In genomic region chr10:70189864-70190263, GRCm38 (mm10) we compare ENCODE assay signal across 16 mouse cellular contexts. TPM values are rescaled to one million over a fixed set of nuclear protein-coding genes. Genes with fewer than 3 reads are reported as not detected.
DNase-seq lines count a peak whose midpoint lies in the region; ATAC-seq and TF ChIP-seq lines count a peak whose summit lies in the region.
"Had no signal": no experiment of that assay in that cellular context is flagged by ENCODE, and none has a peak within 500 bp of the region (broad histone marks: within the 10 kb centered on the region; RNA-seq: fewer than 3 reads in every experiment).

No protein-coding gene starts in this region.

- H3K9ac ChIP-seq in hindbrain, postnatal 0 days (replicated peaks; ENCODE audit: low read length), result no peak overlapping the region
- H3K9ac ChIP-seq in hindbrain, embryonic 14.5 days, result no peak overlapping the region
- H3K9ac ChIP-seq in liver, postnatal 0 days (replicated peaks), result no peak overlapping the region
- no peak overlapping the region for H3K9ac ChIP-seq in ES-Bruce4 (ENCODE audit: low read depth, poor library complexity, severe bottlenecking)
- H3K9ac ChIP-seq: embryonic facial prominence, embryonic 13.5 days; hindbrain, embryonic 13.5 days; limb, embryonic 15.5 days had no signal

- no peaks in the 10 kb centered on the region for H3K9me3 ChIP-seq in hindbrain, postnatal 0 days (ENCODE audit: low read length)
- H3K9me3 ChIP-seq in hindbrain, embryonic 14.5 days (ENCODE audit: control insufficient read depth, low read length), result no peaks in the 10 kb centered on the region
- H3K9me3 ChIP-seq in liver, postnatal 0 days (ENCODE audit: low read length), result no peaks in the 10 kb centered on the region
- H3K9me3 ChIP-seq in ES-Bruce4 (replicated peaks; ENCODE audit: control insufficient read depth, insufficient read depth, low read length, poor library complexity, severe bottlenecking), result no peaks in the 10 kb centered on the region
- H3K9me3 ChIP-seq: embryonic facial prominence, embryonic 13.5 days; hindbrain, embryonic 13.5 days; limb, embryonic 15.5 days; midbrain, embryonic 10.5 days had no signal

- H3K27me3 ChIP-seq in hindbrain, postnatal 0 days (ENCODE audit: insufficient read depth, low read length), result no peaks in the 10 kb centered on the region
- H3K27me3 ChIP-seq in hindbrain, embryonic 14.5 days (ENCODE audit: control insufficient read depth, insufficient read depth, low read length), result no peaks in the 10 kb centered on the region
- H3K27me3 ChIP-seq in liver, postnatal 0 days (ENCODE audit: insufficient read depth, low read length), result no peaks in the 10 kb centered on the region
- H3K27me3 ChIP-seq in ES-Bruce4 (ENCODE audit: control insufficient read depth, insufficient read depth, low read length, poor library complexity, severe bottlenecking), result no peaks in the 10 kb centered on the region
- H3K27me3 ChIP-seq: embryonic facial prominence, embryonic 13.5 days; hindbrain, embryonic 13.5 days; limb, embryonic 15.5 days had no signal

- 79% methylated on average over 13 of the region's 13 CpGs for whole genome bisulfite sequencing in hindbrain, postnatal 0 days
- WGBS in hindbrain, embryonic 14.5 days, result 86% methylated on average over 13 of the region's 13 CpGs
- 89% methylated on average over 13 of the region's 13 CpGs for WGBS in liver, postnatal 0 days (ENCODE audit: insufficient replicate concordance)

- H3K4me3 ChIP-seq in hindbrain, postnatal 0 days (ENCODE audit: low read length), result no peak overlapping the region
- H3K4me3 ChIP-seq in hindbrain, embryonic 14.5 days (replicated peaks; ENCODE audit: low read length), result no peak overlapping the region
- H3K4me3 ChIP-seq in liver, postnatal 0 days (ENCODE audit: low read depth, low read length), result no peak overlapping the region
- H3K4me3 ChIP-seq in ES-Bruce4 (ENCODE audit: low read depth, low read length), result no peak overlapping the region
- H3K4me3 ChIP-seq: embryonic facial prominence, embryonic 13.5 days; hindbrain, embryonic 13.5 days; limb, embryonic 15.5 days; midbrain, embryonic 10.5 days had no signal

- no peak for ATAC-seq in hindbrain, postnatal 0 days
- no peak for ATAC-seq in hindbrain, embryonic 14.5 days (ENCODE audit: low FRiP score)
- no peak for ATAC-seq in liver, postnatal 0 days

- peak; percentile 51; the same call in 1 of the 2 replicates for TF ChIP-seq CTCF in hindbrain, postnatal 0 days (IDR thresholded peaks at IDR 0.05; ENCODE audit: low read depth)
- 0 out of 2 replicates have a peak, but pooled peaks have one; percentile 3 for TF ChIP-seq CTCF in liver, postnatal 0 days (IDR thresholded peaks at IDR 0.05; ENCODE audit: low read depth)
- peak; percentile 45 for TF ChIP-seq CTCF in ES-Bruce4 (IDR thresholded peaks at IDR 0.05; ENCODE audit: low read depth, low read length)

- no peaks in the 10 kb centered on the region for H3K4me1 ChIP-seq in hindbrain, postnatal 0 days (ENCODE audit: insufficient read depth, low read length)
- no peaks in the 10 kb centered on the region for H3K4me1 ChIP-seq in hindbrain, embryonic 14.5 days (replicated peaks; ENCODE audit: control insufficient read depth, insufficient read depth, low read length)
- H3K4me1 ChIP-seq in liver, postnatal 0 days (ENCODE audit: insufficient read depth), result 0 out of 2 replicates have a peak, but pooled peaks cover 3% of the 10 kb centered on the region
- no peaks in the 10 kb centered on the region for H3K4me1 ChIP-seq in ES-Bruce4 (ENCODE audit: control insufficient read depth, insufficient read depth, low read length)
- H3K4me1 ChIP-seq: embryonic facial prominence, embryonic 13.5 days; hindbrain, embryonic 13.5 days; limb, embryonic 15.5 days had no signal

- DNase-seq in hindbrain, postnatal 0 days (ENCODE audit: low spot score), result peak; percentile 32
- DNase-seq in hindbrain, embryonic 14.5 days (ENCODE audit: low spot score), result no peak
- DNase-seq in liver, postnatal 0 days, result no peak
- DNase-seq in liver (no peak), ZHBTc4 (ENCODE audit: low read depth, low spot score) (peak; percentile 73)
- DNase-seq in right cerebral cortex, postnatal 36 days (ENCODE audit: low spot score in 2 of 2), result no peak
- DNase-seq: cerebellum, postnatal 36 days; kidney, adult 2 months; lung, postnatal 36 days had no signal

- no peak overlapping the region for H3K4me2 ChIP-seq in hindbrain, postnatal 0 days (ENCODE audit: low read depth, low read length)
- H3K4me2 ChIP-seq in hindbrain, embryonic 14.5 days (replicated peaks), result no peak overlapping the region
- H3K4me2 ChIP-seq in liver, postnatal 0 days (ENCODE audit: low read depth, low read length), result no peak overlapping the region
- H3K4me2 ChIP-seq: embryonic facial prominence, embryonic 13.5 days; hindbrain, embryonic 13.5 days; limb, embryonic 15.5 days had no signal

- no peak for TF ChIP-seq EP300 in liver, postnatal 0 days (IDR thresholded peaks at IDR 0.05; ENCODE audit: low read depth)
- no peak for TF ChIP-seq EP300 in ES-Bruce4 (IDR thresholded peaks at IDR 0.05; ENCODE audit: insufficient read depth, low read depth, low read length)

- peaks cover 31% of the 10 kb centered on the region; the same call in 1 of the 2 replicates for H3K36me3 ChIP-seq in hindbrain, postnatal 0 days (ENCODE audit: insufficient read depth, low read length)
- H3K36me3 ChIP-seq in hindbrain, embryonic 14.5 days (replicated peaks; ENCODE audit: control insufficient read depth, insufficient read depth), result peaks cover 57% of the 10 kb centered on the region
- H3K36me3 ChIP-seq in liver, postnatal 0 days (replicated peaks; ENCODE audit: insufficient read depth, low read length), result peaks cover 36% of the 10 kb centered on the region
- H3K36me3 ChIP-seq in ES-Bruce4 (ENCODE audit: control insufficient read depth, insufficient read depth, low read length, poor library complexity, severe bottlenecking), result 0 out of 2 replicates have a peak, but pooled peaks cover 13% of the 10 kb centered on the region

- no peak for TF ChIP-seq POLR2A in ES-Bruce4 (IDR thresholded peaks at IDR 0.05; ENCODE audit: insufficient read depth, low read length)

- no peak overlapping the region for H3K27ac ChIP-seq in hindbrain, postnatal 0 days
- H3K27ac ChIP-seq in hindbrain, embryonic 14.5 days, result no peak overlapping the region
- no peak overlapping the region for H3K27ac ChIP-seq in liver, postnatal 0 days (ENCODE audit: low read depth)
- no peak overlapping the region for H3K27ac ChIP-seq in ES-Bruce4 (ENCODE audit: insufficient read depth, low read length)
- H3K27ac ChIP-seq: embryonic facial prominence, embryonic 13.5 days; hindbrain, embryonic 13.5 days; limb, embryonic 15.5 days; midbrain, embryonic 10.5 days had no signal

RNA-seq across cellular contexts. Expression of gene Mrln, which starts 14.6 kb away (rescaled TPM):
- 5.3 and 6.3 TPM in 2 replicates for total RNA-seq in hindbrain, postnatal 0 days (2014; rRNA removed)
- 3.3 and 3.9 TPM in 2 replicates for polyA plus RNA-seq in hindbrain, postnatal 0 days (2015; fragmentation: Nextera tagmentation; extraction: Ambion mirVana)
- 0.55 and 0.59 TPM in 2 replicates for polyA plus RNA-seq in hindbrain, embryonic 14.5 days (2014; fragmentation: Nextera tagmentation; extraction: Ambion mirVana)
- 0.38 and 0.65 TPM in 2 replicates for polyA plus RNA-seq in liver, postnatal 0 days (2015; fragmentation: Nextera tagmentation; extraction: Ambion mirVana)
- not detected in 2 replicates for polyA plus RNA-seq in ES-Bruce4 (2011; ENCODE audit: insufficient read depth, insufficient read length, low read depth, missing spikeins)
- total RNA-seq: granulocyte monocyte progenitor cell, adult 5-6 weeks; layer of hippocampus, adult 8-10 months had no signal

RNA-seq across cellular contexts. Expression of gene Slc16a9, which starts 55.0 kb away (rescaled TPM):
- total RNA-seq in hindbrain, postnatal 0 days (2014; rRNA removed), result 7.3 and 11.6 TPM in 2 replicates
- 4.5 and 4.7 TPM in 2 replicates for polyA plus RNA-seq in hindbrain, postnatal 0 days (2015; fragmentation: Nextera tagmentation; extraction: Ambion mirVana)
- 1.8 and 2.6 TPM in 2 replicates for polyA plus RNA-seq in hindbrain, embryonic 14.5 days (2014; fragmentation: Nextera tagmentation; extraction: Ambion mirVana)
- 1.1 and 1.2 TPM in 2 replicates for polyA plus RNA-seq in liver, postnatal 0 days (2015; fragmentation: Nextera tagmentation; extraction: Ambion mirVana)
- 5.1 and 5.2 TPM in 2 replicates for polyA plus RNA-seq in ES-Bruce4 (2011; ENCODE audit: insufficient read depth, insufficient read length, low read depth, missing spikeins)

Comparison
In these comparisons a context has a peak if more than half of its experiments do, and no peak if none do; other contexts are left out.
1. DNase-seq: peak in hindbrain, postnatal 0 days (single experiment) and ZHBTc4 (single experiment); none in hindbrain, embryonic 14.5 days (single experiment), liver, postnatal 0 days (single experiment), liver (single experiment) and right cerebral cortex, postnatal 36 days (0 of 2).
2. Peak in every context shown above with its lines, with median percentiles within 50 percentile points of each other: CTCF ChIP-seq.